Mouse (Mus musculus): ENCODE data around the gene Cpeb3. TPM values are rescaled to one million over a fixed set of nuclear protein-coding genes. Genes with fewer than 3 reads are reported as not detected.

Gene Cpeb3
- polyA plus RNA-seq, 1 experiment from 2014 or later = 7.9 TPM

DNA sequence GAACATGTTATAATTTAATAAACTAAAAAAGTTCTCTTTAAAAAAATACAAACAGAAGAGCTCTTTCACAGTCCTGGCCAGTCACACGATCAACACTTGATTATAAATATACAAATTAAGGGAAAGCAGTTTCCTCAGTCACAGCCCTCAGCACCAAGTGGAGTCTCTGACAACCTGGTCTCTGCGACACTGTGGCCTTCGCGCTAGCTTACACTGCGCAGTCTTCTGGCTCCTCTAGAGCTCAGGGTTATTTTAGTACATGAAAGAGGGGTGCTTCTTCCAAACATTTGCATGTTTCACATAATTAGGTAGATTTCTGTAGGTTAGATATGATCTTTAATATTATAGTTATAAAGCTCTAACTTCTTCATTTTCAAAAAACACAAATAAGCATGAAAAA, 186.3 kb downstream of the Cpeb3 start:
- Histone ChIP-seq H3K4me1 (peaks cover 43% of the 10 kb centered on the region), H3K36me3 (peaks cover 13% of the 10 kb centered on the region), H3K27ac (replicated peaks) (no peak overlapping the region), H3K27me3 (replicated peaks) (no peaks in the 10 kb centered on the region), H3K4me3 (no peak overlapping the region), H3K9me3 (0 out of 2 replicates have a peak, but pooled peaks cover 1% of the 10 kb centered on the region), H3K9ac (no peak overlapping the region), H3K4me2 (no peak overlapping the region)
- no peak for ATAC-seq (ENCODE audit: extremely low read depth, insufficient number of reproducible peaks, low FRiP score, low TSS enrichment)
- WGBS = 83% methylated on average over 5 of the region's 5 CpGs

DNA sequence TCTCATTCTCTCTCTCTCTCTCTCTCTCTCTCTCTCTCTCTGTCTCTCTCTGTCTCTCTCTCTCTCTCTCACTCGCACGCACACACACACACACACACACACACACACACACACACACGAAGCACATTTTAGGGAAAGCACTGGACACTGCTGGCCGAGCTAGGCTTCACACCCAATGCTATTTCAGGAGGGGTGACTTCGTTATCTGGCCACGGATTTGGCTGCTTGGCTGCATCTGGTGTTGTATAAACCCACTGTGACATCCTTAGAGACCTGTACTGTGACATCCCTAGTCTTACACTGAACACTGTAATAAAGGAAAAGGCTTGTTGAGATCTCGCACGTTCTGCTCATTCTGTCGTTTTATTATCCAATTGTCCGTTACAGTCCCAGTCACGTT, 187.4 kb downstream of the Cpeb3 start:
- 61% methylated on average over 11 of the region's 11 CpGs for WGBS
- Histone ChIP-seq H3K9me3 (0 out of 2 replicates have a peak, but pooled peaks cover 12% of the 10 kb centered on the region), H3K9ac (no peak overlapping the region), H3K36me3 (peaks cover 18% of the 10 kb centered on the region), H3K4me3 (no peak overlapping the region), H3K27ac (replicated peaks) (peak overlapping the region; percentile 62; the same call in 1 of the 2 replicates), H3K4me2 (no peak overlapping the region), H3K4me1 (peaks cover 34% of the 10 kb centered on the region), H3K27me3 (replicated peaks) (no peaks in the 10 kb centered on the region)
- no peak for ATAC-seq (ENCODE audit: extremely low read depth, insufficient number of reproducible peaks, low FRiP score, low TSS enrichment)

DNA sequence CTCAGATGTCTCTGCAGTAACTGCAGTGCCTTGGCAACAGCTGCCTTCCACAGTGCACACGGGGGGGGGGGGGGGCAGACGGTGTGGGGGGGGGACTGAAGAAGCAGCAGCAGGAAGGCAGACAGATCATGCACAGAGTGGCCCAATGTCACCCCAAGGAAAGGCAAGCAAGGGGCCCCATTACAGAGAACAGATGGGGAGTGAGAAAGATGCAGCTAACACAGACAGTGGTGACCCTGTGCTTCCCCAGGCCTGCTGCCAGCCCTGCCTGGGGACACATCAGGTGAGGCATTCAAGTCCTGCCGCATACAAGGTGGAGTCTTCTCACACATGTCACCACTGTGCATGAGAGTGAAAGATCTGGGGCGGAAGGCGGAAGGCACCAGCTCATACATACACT, 187.9 kb downstream of the Cpeb3 start:
- no peak overlapping the region for H3K4me2 ChIP-seq
- H3K27me3 ChIP-seq (replicated peaks) = no peaks in the 10 kb centered on the region
- 0 out of 2 replicates have a peak, but pooled peaks cover 13% of the 10 kb centered on the region for H3K9me3 ChIP-seq
- ATAC-seq (ENCODE audit: extremely low read depth, insufficient number of reproducible peaks, low FRiP score, low TSS enrichment) = no peak
- H3K4me3 ChIP-seq = no peak overlapping the region
- H3K4me1 ChIP-seq = peaks cover 30% of the 10 kb centered on the region
- H3K9ac ChIP-seq = no peak overlapping the region
- H3K36me3 ChIP-seq = peaks cover 18% of the 10 kb centered on the region
- peak overlapping the region; percentile 62; the same call in 1 of the 2 replicates for H3K27ac ChIP-seq (replicated peaks)
- 50% methylated on average over 5 of the region's 5 CpGs for WGBS

DNA sequence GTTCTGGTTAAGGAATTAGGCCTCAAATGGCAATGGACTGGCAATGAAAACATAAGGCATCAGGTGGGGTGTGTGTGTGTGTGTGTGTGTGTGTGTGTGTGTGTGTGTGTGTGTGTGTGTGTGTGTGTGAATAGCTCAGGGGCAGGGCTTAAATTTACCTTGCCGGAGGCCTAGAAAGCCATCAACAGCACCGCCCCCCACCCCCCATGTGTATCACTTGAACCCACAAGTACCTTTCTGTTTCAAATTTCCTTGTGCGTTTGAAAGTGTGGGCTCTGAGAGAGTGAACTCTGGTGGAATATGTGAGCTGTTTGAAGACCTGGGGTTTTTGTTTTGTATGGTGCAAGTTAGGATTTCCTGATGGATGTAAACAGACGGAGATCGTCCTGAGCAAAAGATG, 189.5 kb downstream of the Cpeb3 start:
- H3K4me2 ChIP-seq = peak overlapping the region; percentile 75
- peaks cover 25% of the 10 kb centered on the region for H3K4me1 ChIP-seq
- 55% methylated on average over 5 of the region's 5 CpGs for WGBS
- H3K27me3 ChIP-seq (replicated peaks) = no peaks in the 10 kb centered on the region
- peak overlapping the region; percentile 56 for H3K4me3 ChIP-seq
- H3K9me3 ChIP-seq = 0 out of 2 replicates have a peak, but pooled peaks cover 13% of the 10 kb centered on the region
- H3K36me3 ChIP-seq = peaks cover 25% of the 10 kb centered on the region
- ATAC-seq (ENCODE audit: extremely low read depth, insufficient number of reproducible peaks, low FRiP score, low TSS enrichment) = no peak
- no peak overlapping the region for H3K27ac ChIP-seq (replicated peaks)
- peak overlapping the region; percentile 75 for H3K9ac ChIP-seq

DNA sequence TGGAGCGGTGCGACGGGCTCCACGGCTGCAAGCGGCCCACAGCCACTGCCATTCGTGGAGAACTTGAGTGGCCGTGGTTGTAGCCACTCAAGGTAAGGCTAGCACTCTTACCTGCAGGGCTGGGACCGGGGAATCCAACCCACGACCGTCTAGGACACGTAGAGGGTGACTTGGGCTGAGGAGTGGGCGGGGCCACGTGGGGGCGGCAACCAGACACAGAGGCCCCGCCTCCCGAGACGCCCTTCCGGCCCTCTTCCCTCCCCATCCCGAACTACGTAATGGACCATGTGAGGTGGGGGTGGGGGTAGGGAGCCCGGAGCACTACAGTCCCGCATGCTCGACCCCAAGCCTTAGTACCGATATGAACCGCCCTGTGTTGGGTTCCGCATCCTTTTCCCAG, 190.0 kb downstream of the Cpeb3 start:
- peaks cover 25% of the 10 kb centered on the region for H3K36me3 ChIP-seq
- peak; percentile 89 for ATAC-seq (ENCODE audit: extremely low read depth, insufficient number of reproducible peaks, low FRiP score, low TSS enrichment)
- no peak overlapping the region for H3K27ac ChIP-seq (replicated peaks)
- no peaks in the 10 kb centered on the region for H3K27me3 ChIP-seq (replicated peaks)
- WGBS = 2% methylated on average over 26 of the region's 26 CpGs
- peak overlapping the region; percentile 75 for H3K9ac ChIP-seq
- H3K4me1 ChIP-seq = peaks cover 25% of the 10 kb centered on the region
- H3K4me2 ChIP-seq = peak overlapping the region; percentile 75
- H3K9me3 ChIP-seq = 0 out of 2 replicates have a peak, but pooled peaks cover 13% of the 10 kb centered on the region
- peak overlapping the region; percentile 56 for H3K4me3 ChIP-seq

DNA sequence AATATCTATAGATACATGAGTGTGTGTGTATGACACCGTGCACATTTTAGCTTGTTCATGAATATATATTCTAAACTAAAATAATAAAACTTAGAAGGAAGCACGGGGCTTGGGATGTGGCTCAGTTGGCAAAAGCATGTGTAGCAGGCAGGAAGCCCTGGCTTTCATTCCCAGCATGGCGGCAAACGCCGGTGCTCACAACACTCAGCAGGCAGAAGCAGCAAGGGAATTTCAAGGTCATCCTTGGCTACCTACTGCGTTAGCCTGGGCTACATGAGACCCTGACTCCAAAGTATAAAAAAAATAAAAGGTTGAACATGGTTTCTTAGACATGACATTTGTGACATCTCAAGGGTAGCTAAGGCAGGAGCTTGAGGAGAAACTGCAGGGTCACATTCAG, 191.5 kb downstream of the Cpeb3 start:
- H3K27me3 ChIP-seq (replicated peaks) = no peaks in the 10 kb centered on the region
- WGBS = 91% methylated on average over 6 of the region's 6 CpGs
- H3K9ac ChIP-seq = no peak overlapping the region
- H3K9me3 ChIP-seq = 0 out of 2 replicates have a peak, but pooled peaks cover 13% of the 10 kb centered on the region
- no peak for ATAC-seq (ENCODE audit: extremely low read depth, insufficient number of reproducible peaks, low FRiP score, low TSS enrichment)
- H3K4me3 ChIP-seq = no peak overlapping the region
- no peak overlapping the region for H3K4me2 ChIP-seq
- H3K36me3 ChIP-seq = peaks cover 38% of the 10 kb centered on the region
- no peak overlapping the region for H3K27ac ChIP-seq (replicated peaks)
- peaks cover 25% of the 10 kb centered on the region for H3K4me1 ChIP-seq

DNA sequence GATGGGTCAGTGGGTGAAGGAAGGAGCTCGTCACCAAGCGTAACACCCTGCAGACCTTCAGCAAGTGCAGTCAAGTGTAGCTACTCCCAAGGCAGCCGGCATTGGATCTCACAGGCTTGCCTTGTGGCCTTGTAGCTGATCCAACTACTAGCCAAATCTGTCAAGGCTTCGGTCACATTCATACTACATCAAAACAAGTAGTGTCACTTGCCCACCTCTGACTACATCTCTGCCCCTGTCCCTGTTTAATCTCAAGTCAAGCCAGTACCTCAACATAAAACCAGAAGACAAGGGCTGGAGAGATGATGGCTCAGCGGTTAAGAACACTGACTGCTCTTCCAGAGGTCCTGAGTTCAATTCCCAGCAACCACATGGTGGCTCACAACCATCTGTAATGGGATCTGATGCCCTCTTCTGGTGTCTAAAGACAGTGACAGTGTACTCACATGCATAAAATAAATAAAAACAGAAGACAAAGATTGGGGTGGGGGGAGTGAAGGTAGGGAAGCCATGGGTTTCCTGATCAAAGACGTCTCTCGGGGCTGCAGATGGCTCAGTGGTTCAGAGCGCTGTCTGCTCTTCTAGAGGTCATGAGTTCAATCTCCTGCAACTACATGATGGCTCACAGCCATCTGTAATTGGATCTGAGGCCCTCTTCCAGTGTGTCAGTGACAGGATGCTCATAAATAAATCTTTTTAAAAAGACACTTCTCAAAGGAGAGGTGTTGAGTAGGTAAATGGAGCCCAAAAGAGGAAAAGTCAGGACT, 194.0 kb downstream of the Cpeb3 start:
- Histone ChIP-seq H3K9ac (no peak overlapping the region), H3K4me2 (no peak overlapping the region), H3K36me3 (peaks cover 62% of the 10 kb centered on the region), H3K9me3 (0 out of 2 replicates have a peak, but pooled peaks cover 13% of the 10 kb centered on the region), H3K4me1 (peaks cover 15% of the 10 kb centered on the region), H3K27ac (replicated peaks) (no peak overlapping the region), H3K27me3 (replicated peaks) (no peaks in the 10 kb centered on the region), H3K4me3 (no peak overlapping the region)
- no peak for ATAC-seq (ENCODE audit: extremely low read depth, insufficient number of reproducible peaks, low FRiP score, low TSS enrichment)
- 90% methylated on average over 8 of the region's 8 CpGs for WGBS

DNA sequence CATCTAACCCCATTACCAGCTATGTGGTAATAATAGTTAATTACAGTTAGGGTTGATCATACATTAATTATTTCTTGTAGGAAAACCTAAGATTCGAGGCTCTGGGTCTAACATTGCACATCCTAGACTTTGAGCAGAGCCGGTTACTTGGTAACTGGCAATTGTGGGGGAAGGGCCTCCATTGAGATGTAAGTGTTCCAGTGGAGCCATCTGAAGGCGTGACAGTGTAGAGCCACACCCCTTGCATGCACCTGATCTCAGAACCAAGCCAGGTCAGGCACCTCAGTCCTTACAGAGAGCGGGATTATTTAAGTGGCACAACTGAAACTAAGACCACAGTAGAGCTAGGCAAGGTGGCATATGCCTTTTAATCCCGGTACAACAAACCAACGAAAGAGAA, 194.9 kb downstream of the Cpeb3 start:
- 94% methylated on average over 6 of the region's 6 CpGs for WGBS
- Histone ChIP-seq H3K27ac (replicated peaks) (no peak overlapping the region), H3K27me3 (replicated peaks) (no peaks in the 10 kb centered on the region), H3K4me3 (no peak overlapping the region), H3K9ac (no peak overlapping the region), H3K9me3 (0 out of 2 replicates have a peak, but pooled peaks cover 13% of the 10 kb centered on the region), H3K36me3 (peaks cover 71% of the 10 kb centered on the region), H3K4me2 (no peak overlapping the region), H3K4me1 (peaks cover 8% of the 10 kb centered on the region)
- no peak for ATAC-seq (ENCODE audit: extremely low read depth, insufficient number of reproducible peaks, low FRiP score, low TSS enrichment)

DNA sequence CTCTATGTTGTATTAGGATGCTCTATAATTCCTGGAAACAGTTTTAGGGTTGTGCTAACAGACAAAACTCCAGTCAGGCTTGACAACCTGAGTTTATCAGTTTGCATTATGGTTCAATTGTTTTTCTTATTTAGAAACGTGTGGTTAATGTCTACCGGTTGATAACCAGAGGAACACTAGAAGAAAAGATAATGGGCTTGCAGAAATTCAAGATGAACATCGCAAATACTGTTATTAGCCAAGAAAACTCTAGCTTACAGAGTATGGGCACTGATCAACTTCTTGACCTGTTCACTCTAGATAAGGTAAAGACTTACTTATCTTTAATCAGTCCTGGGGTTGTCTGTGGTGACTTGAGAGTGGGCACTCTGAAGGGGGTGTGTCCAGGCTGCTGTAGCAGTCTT, 198.5 kb downstream of the Cpeb3 start:
- Histone ChIP-seq H3K27me3 (replicated peaks) (no peaks in the 10 kb centered on the region), H3K9ac (no peak overlapping the region), H3K9me3 (no peaks in the 10 kb centered on the region), H3K27ac (replicated peaks) (no peak overlapping the region), H3K4me1 (no peaks in the 10 kb centered on the region), H3K4me2 (no peak overlapping the region), H3K4me3 (no peak overlapping the region), H3K36me3 (peaks cover 96% of the 10 kb centered on the region)
- no peak for ATAC-seq (ENCODE audit: extremely low read depth, insufficient number of reproducible peaks, low FRiP score, low TSS enrichment)
- WGBS = 68% methylated on average over 3 of the region's 3 CpGs

DNA sequence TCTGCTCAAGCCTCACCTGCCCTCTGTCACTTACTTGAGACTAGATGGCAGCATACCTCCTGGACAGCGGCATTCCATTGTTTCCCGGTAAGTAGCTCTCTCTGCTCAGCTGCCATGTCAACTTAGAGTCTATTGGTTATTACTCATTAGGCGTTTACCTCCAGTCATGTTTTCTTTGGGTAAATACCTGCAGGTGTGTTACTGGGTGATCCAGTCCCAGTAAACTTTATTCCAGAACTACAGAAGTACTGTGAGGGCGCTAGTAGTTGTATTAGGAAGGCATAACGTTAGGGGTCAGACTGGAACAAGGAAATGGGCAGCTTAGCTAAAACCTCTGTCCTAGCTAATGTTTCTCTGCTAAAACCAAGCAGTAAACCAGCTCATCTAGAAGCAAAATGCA, 203.8 kb downstream of the Cpeb3 start:
- Histone ChIP-seq H3K4me2 (no peak overlapping the region), H3K36me3 (peaks cover 92% of the 10 kb centered on the region), H3K4me3 (no peak overlapping the region), H3K9me3 (no peaks in the 10 kb centered on the region), H3K4me1 (no peaks in the 10 kb centered on the region), H3K27ac (replicated peaks) (no peak overlapping the region), H3K27me3 (replicated peaks) (no peaks in the 10 kb centered on the region), H3K9ac (no peak overlapping the region)
- ATAC-seq (ENCODE audit: extremely low read depth, insufficient number of reproducible peaks, low FRiP score, low TSS enrichment) = no peak
- 90% methylated on average over 5 of the region's 5 CpGs for WGBS

Data from heart, embryonic 13.5 days (tissue).